Mouse (Mus musculus) v-Abl transformed pro-B cells (cell line): ENCODE measurements around the gene Gpr142.

ENCODE experiments used
- in situ Hi-C, 2 experiments: fragments of 400-800 bp; cut with MboI; formaldehyde crosslinking; loops; one replicate each; pipeline ENCODE4 v1.15.1; 2025; ENCODE audit not compliant: unreplicated experiment in 2 of 2

Gpr142 gene

GRCm38 (mm10) chr11:114797176-114797575 is 1.5 kb upstream of the Gpr142 start:
- in situ Hi-C loops: loop anchor here (5.0 kb wide), 2 partner anchors 50 to 125 kb away; no protein-coding TSS in a partner anchor

- in situ Hi-C loops: loop anchor here (5.0 kb wide), 2 partner anchors 51 to 126 kb away; no protein-coding TSS in a partner anchor
Observed at GRCm38 (mm10) chr11:114797981-114798380, 743 bp upstream of the Gpr142 start.

GRCm38 (mm10) chr11:114801906-114802305 is 3.2 kb downstream of the Gpr142 start:
- in situ Hi-C loops: no loop called here

- in situ Hi-C loops: no loop called here
Observed at GRCm38 (mm10) chr11:114802540-114803267, 4.0 kb downstream of the Gpr142 start.

GRCm38 (mm10) chr11:114803990-114804389 is 5.3 kb downstream of the Gpr142 start:
- in situ Hi-C loops: no loop called here

- in situ Hi-C loops: no loop called here
Observed at GRCm38 (mm10) chr11:114807025-114807424, 8.3 kb downstream of the Gpr142 start.

- in situ Hi-C loops: no loop called here
Observed at GRCm38 (mm10) chr11:114807686-114808427, 9.1 kb downstream of the Gpr142 start.

GRCm38 (mm10) chr11:114809371-114809770 is 10.6 kb downstream of the Gpr142 start:
- in situ Hi-C loops: no loop called here

GRCm38 (mm10) chr11:114810344-114810743 is 11.6 kb downstream of the Gpr142 start:
- in situ Hi-C loops: loop anchor here (5.0 to 10.0 kb wide), 2 partner anchors 102 to 244 kb away; no protein-coding TSS in a partner anchor

- in situ Hi-C loops: loop anchor here (5.0 to 10.0 kb wide), 2 partner anchors 100 to 242 kb away; no protein-coding TSS in a partner anchor
Observed at GRCm38 (mm10) chr11:114812731-114813240, 14.1 kb downstream of the Gpr142 start.

- in situ Hi-C loops: loop anchor here (5.0 to 10.0 kb wide), 4 partner anchors 62 to 240 kb away; no protein-coding TSS in a partner anchor
Observed at GRCm38 (mm10) chr11:114814873-114815592, 16.3 kb downstream of the Gpr142 start.

GRCm38 (mm10) chr11:114816934-114817333 is 18.2 kb downstream of the Gpr142 start:
- in situ Hi-C loops: loop anchor here in 1 of 2 experiments (5.0 to 10.0 kb wide), 3 partner anchors 60 to 238 kb away; no protein-coding TSS in a partner anchor

GRCm38 (mm10) chr11:114818185-114818584 is 19.5 kb downstream of the Gpr142 start:
- in situ Hi-C loops: loop anchor here in 1 of 2 experiments (5.0 to 10.0 kb wide), 3 partner anchors 59 to 237 kb away; no protein-coding TSS in a partner anchor

- in situ Hi-C loops: loop anchor here in 1 of 2 experiments (5.0 to 10.0 kb wide), 3 partner anchors 58 to 236 kb away; no protein-coding TSS in a partner anchor
Observed at GRCm38 (mm10) chr11:114819110-114819509, 20.4 kb downstream of the Gpr142 start.

- in situ Hi-C loops: no loop called here
Observed at GRCm38 (mm10) chr11:114820444-114820843, 21.7 kb downstream of the Gpr142 start.

- in situ Hi-C loops: no loop called here
Observed at GRCm38 (mm10) chr11:114821325-114821724, 22.6 kb downstream of the Gpr142 start.

GRCm38 (mm10) chr11:114822727-114823126 is 24.0 kb downstream of the Gpr142 start:
- in situ Hi-C loops: no loop called here

GRCm38 (mm10) chr11:114823199-114823725 is 24.5 kb downstream of the Gpr142 start:
- in situ Hi-C loops: no loop called here

GRCm38 (mm10) chr11:114826686-114827085 is 28.0 kb downstream of the Gpr142 start:
- in situ Hi-C loops: no loop called here
